Mouse (Mus musculus): ENCODE results near the gene Enox1. TPM values are rescaled to one million over a fixed set of nuclear protein-coding genes. Genes with fewer than 3 reads are reported as not detected.

Gene Enox1
- polyA plus RNA-seq, 1 experiment: 3.1 TPM

DNA sequence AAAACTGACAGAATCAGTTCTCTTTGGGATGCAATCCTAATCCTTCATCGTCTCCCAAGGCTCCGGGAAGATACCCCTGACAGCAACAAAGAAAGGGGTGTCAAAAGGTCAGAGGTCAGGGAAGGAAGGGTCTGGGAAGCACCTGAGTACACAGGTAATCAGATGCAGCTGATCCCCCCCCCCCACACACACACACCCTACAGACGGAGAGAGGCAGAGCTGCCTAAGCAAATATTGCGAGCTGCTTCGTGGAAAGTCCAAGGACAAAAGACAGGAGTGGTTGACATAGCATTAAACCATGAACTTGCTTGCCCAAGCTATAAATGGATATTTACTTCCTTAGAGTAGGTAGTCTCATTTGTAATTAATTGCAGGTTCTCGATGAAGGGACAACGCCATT, 124.3 kb downstream of the Enox1 start:
- H3K27me3 ChIP-seq (ENCODE audit: control insufficient read depth, insufficient read depth, low read length, poor library complexity, severe bottlenecking): no peaks in the 10 kb centered on the region
- H3K4me1 ChIP-seq (ENCODE audit: control insufficient read depth, insufficient read depth, low read length): no peaks in the 10 kb centered on the region
- TF ChIP-seq CTCF (IDR thresholded peaks at IDR 0.05; ENCODE audit: low read depth, low read length): no peak
- H3K27ac ChIP-seq (ENCODE audit: insufficient read depth, low read length): no peak overlapping the region
- H3K36me3 ChIP-seq (ENCODE audit: control insufficient read depth, insufficient read depth, low read length, poor library complexity, severe bottlenecking): no peaks in the 10 kb centered on the region
- no peaks in the 10 kb centered on the region for H3K9me3 ChIP-seq (replicated peaks; ENCODE audit: control insufficient read depth, insufficient read depth, low read length, poor library complexity, severe bottlenecking)
- H3K4me3 ChIP-seq (ENCODE audit: low read depth, low read length): no peak overlapping the region
- H3K9ac ChIP-seq (ENCODE audit: low read depth, poor library complexity, severe bottlenecking): no peak overlapping the region

DNA sequence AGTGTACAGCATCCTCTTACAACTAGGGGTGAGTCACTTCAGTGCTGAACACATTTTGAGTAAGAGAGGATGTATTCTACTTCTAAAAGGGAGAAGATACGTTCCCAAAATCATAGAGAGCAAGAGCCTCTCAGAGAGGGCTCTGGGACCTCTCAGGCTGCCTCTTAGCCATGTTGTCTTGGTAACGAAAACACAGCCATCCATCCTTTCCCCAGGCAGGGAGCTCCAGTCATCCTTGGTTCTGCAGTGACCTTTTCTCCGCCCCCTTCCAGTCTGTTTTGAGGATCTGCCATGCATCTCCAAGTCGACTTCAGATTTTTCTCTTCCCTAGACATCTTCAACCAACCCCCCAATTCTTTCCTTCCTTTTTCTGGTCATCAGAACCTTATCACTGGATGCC, 127.4 kb downstream of the Enox1 start:
- Histone ChIP-seq H3K4me3 (ENCODE audit: low read depth, low read length) (no peak overlapping the region), H3K27ac (ENCODE audit: insufficient read depth, low read length) (no peak overlapping the region), H3K9ac (ENCODE audit: low read depth, poor library complexity, severe bottlenecking) (no peak overlapping the region), H3K36me3 (ENCODE audit: control insufficient read depth, insufficient read depth, low read length, poor library complexity, severe bottlenecking) (no peaks in the 10 kb centered on the region), H3K4me1 (ENCODE audit: control insufficient read depth, insufficient read depth, low read length) (no peaks in the 10 kb centered on the region), H3K27me3 (ENCODE audit: control insufficient read depth, insufficient read depth, low read length, poor library complexity, severe bottlenecking) (no peaks in the 10 kb centered on the region), H3K9me3 (replicated peaks; ENCODE audit: control insufficient read depth, insufficient read depth, low read length, poor library complexity, severe bottlenecking) (no peaks in the 10 kb centered on the region)
- TF ChIP-seq POLR2A (IDR thresholded peaks at IDR 0.05; ENCODE audit: insufficient read depth, low read length) (no peak), EP300 (IDR thresholded peaks at IDR 0.05; ENCODE audit: insufficient read depth, low read depth, low read length) (no peak), CTCF (IDR thresholded peaks at IDR 0.05; ENCODE audit: low read depth, low read length) (no peak)

DNA sequence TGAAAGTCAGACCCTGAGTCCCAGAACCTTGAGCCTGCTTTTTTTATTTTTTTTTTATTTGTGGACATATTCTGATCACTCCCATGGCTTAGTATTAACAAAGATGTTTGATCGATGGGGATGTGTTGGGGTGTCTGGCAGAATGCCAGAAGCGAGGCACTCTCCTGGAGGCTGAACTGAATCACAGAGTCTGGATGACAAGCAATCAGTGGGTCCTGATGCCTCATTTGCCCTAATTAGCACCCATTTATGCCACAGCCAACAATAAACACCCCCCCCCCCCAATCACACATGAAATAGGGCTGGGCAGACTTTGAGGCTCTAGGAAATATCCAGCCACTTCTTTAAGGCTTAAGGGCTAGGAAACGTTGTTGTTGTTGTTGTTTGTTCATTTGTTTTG, 128.9 kb downstream of the Enox1 start:
- Histone ChIP-seq H3K27ac (ENCODE audit: insufficient read depth, low read length) (no peak overlapping the region), H3K4me3 (ENCODE audit: low read depth, low read length) (no peak overlapping the region), H3K27me3 (ENCODE audit: control insufficient read depth, insufficient read depth, low read length, poor library complexity, severe bottlenecking) (no peaks in the 10 kb centered on the region), H3K36me3 (ENCODE audit: control insufficient read depth, insufficient read depth, low read length, poor library complexity, severe bottlenecking) (no peaks in the 10 kb centered on the region), H3K9ac (ENCODE audit: low read depth, poor library complexity, severe bottlenecking) (no peak overlapping the region), H3K9me3 (replicated peaks; ENCODE audit: control insufficient read depth, insufficient read depth, low read length, poor library complexity, severe bottlenecking) (no peaks in the 10 kb centered on the region), H3K4me1 (ENCODE audit: control insufficient read depth, insufficient read depth, low read length) (no peaks in the 10 kb centered on the region)
- TF ChIP-seq CTCF (IDR thresholded peaks at IDR 0.05; ENCODE audit: low read depth, low read length): no peak
- TF ChIP-seq POLR2A (IDR thresholded peaks at IDR 0.05; ENCODE audit: insufficient read depth, low read length): no peak
- no peak for TF ChIP-seq EP300 (IDR thresholded peaks at IDR 0.05; ENCODE audit: insufficient read depth, low read depth, low read length)

DNA sequence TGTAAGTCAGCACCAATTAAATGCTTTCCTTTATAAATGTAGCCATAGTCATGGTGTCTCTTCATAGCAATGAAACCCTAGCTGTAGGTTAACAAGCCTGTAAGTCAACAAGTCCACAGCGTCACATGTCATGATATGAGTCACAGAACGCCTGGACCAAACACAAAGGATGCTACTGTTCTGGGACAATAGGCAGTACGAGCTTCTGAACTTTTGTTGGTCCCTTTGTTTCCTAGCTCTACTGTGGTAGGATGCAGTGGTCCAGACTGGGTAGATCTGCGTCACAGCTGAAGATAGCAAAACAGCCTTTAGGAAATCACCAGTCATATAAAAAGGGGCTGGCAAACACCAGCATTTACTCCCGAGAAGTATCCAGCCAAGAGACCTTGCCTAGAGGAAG, 135.2 kb downstream of the Enox1 start:
- Histone ChIP-seq H3K27ac (ENCODE audit: insufficient read depth, low read length) (no peak overlapping the region), H3K4me3 (ENCODE audit: low read depth, low read length) (no peak overlapping the region), H3K36me3 (ENCODE audit: control insufficient read depth, insufficient read depth, low read length, poor library complexity, severe bottlenecking) (no peaks in the 10 kb centered on the region), H3K9ac (ENCODE audit: low read depth, poor library complexity, severe bottlenecking) (no peak overlapping the region), H3K27me3 (ENCODE audit: control insufficient read depth, insufficient read depth, low read length, poor library complexity, severe bottlenecking) (no peaks in the 10 kb centered on the region), H3K9me3 (replicated peaks; ENCODE audit: control insufficient read depth, insufficient read depth, low read length, poor library complexity, severe bottlenecking) (no peaks in the 10 kb centered on the region), H3K4me1 (ENCODE audit: control insufficient read depth, insufficient read depth, low read length) (no peaks in the 10 kb centered on the region)
- no peak for TF ChIP-seq CTCF (IDR thresholded peaks at IDR 0.05; ENCODE audit: low read depth, low read length)
- no peak for TF ChIP-seq POLR2A (IDR thresholded peaks at IDR 0.05; ENCODE audit: insufficient read depth, low read length)
- no peak for TF ChIP-seq EP300 (IDR thresholded peaks at IDR 0.05; ENCODE audit: insufficient read depth, low read depth, low read length)

DNA sequence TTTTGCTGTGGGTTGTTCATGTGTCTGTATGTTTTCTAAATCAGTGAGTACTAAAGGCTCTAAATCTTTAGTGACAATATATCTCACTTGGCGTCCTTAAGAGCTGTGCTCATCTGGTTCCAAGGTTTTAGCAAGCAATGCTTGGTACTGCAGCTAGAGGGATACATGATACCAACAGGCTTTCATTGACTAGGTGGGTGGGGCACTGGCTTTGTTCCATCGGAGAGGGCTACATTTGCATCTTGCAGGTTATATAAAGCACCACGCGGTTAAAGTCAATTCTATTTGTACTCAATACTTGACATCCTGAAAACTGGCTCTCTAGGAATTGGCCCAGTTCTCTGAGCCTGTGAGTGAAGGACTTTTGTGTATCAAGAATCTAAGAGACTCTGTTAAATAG, 140.5 kb downstream of the Enox1 start:
- H3K4me1 ChIP-seq (ENCODE audit: control insufficient read depth, insufficient read depth, low read length): no peaks in the 10 kb centered on the region
- no peak overlapping the region for H3K27ac ChIP-seq (ENCODE audit: insufficient read depth, low read length)
- H3K9me3 ChIP-seq (replicated peaks; ENCODE audit: control insufficient read depth, insufficient read depth, low read length, poor library complexity, severe bottlenecking): no peaks in the 10 kb centered on the region; the same call in 1 of the 2 replicates
- no peak for TF ChIP-seq POLR2A (IDR thresholded peaks at IDR 0.05; ENCODE audit: insufficient read depth, low read length)
- no peak for TF ChIP-seq EP300 (IDR thresholded peaks at IDR 0.05; ENCODE audit: insufficient read depth, low read depth, low read length)
- TF ChIP-seq CTCF (IDR thresholded peaks at IDR 0.05; ENCODE audit: low read depth, low read length): no peak
- H3K27me3 ChIP-seq (ENCODE audit: control insufficient read depth, insufficient read depth, low read length, poor library complexity, severe bottlenecking): no peaks in the 10 kb centered on the region
- no peak overlapping the region for H3K9ac ChIP-seq (ENCODE audit: low read depth, poor library complexity, severe bottlenecking)
- H3K4me3 ChIP-seq (ENCODE audit: low read depth, low read length): no peak overlapping the region
- no peaks in the 10 kb centered on the region for H3K36me3 ChIP-seq (ENCODE audit: control insufficient read depth, insufficient read depth, low read length, poor library complexity, severe bottlenecking)

DNA sequence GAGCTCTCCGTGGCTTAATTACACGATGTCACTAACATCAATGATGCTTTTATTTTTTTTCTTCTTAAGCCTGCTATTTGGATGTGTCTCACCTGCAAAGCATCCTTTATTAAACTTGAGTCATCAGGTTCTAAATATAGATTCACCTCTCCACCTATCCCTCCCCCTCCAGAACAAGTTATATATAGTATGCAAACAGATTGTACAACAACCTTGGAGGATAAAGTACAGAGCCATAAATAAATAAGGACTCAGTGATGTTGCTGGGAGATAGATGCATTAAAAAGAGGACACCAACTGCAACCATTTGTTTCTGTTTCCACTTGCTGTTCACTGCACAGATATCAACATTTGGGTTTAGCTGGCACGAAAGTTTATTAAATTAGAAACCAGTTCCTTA, 141.8 kb downstream of the Enox1 start:
- no peaks in the 10 kb centered on the region for H3K27me3 ChIP-seq (ENCODE audit: control insufficient read depth, insufficient read depth, low read length, poor library complexity, severe bottlenecking)
- H3K9me3 ChIP-seq (replicated peaks; ENCODE audit: control insufficient read depth, insufficient read depth, low read length, poor library complexity, severe bottlenecking): no peaks in the 10 kb centered on the region; the same call in 1 of the 2 replicates
- no peak overlapping the region for H3K4me3 ChIP-seq (ENCODE audit: low read depth, low read length)
- TF ChIP-seq EP300 (IDR thresholded peaks at IDR 0.05; ENCODE audit: insufficient read depth, low read depth, low read length) (no peak), CTCF (IDR thresholded peaks at IDR 0.05; ENCODE audit: low read depth, low read length) (no peak), POLR2A (IDR thresholded peaks at IDR 0.05; ENCODE audit: insufficient read depth, low read length) (no peak)
- no peaks in the 10 kb centered on the region for H3K36me3 ChIP-seq (ENCODE audit: control insufficient read depth, insufficient read depth, low read length, poor library complexity, severe bottlenecking)
- no peak overlapping the region for H3K9ac ChIP-seq (ENCODE audit: low read depth, poor library complexity, severe bottlenecking)
- no peaks in the 10 kb centered on the region for H3K4me1 ChIP-seq (ENCODE audit: control insufficient read depth, insufficient read depth, low read length)
- H3K27ac ChIP-seq (ENCODE audit: insufficient read depth, low read length): no peak overlapping the region

Data from ES-Bruce4 (cell line).